Mouse (Mus musculus): Measurements from ENCODE around the gene Gm826.

DNA sequence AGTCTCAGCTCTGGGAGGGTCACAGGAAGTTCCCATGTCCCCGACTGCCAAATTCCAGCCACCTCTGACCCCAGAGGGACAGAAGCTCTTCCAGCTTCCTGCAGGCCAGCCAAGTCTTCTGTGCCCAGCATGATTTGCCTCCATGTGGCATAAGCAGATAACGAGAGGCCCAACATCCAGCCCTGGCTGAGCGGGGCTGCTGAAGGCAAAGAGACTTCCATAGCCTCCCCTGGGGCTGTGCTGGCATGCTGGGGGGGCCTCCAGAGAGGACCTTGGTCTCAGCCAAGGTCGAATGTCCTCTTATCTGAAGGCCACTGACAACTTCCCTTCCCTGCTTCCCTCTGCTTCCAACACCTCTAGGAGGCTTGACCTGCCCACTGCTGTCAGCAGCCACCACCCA lies 6.8 kb downstream of the Gm826 start:
- TF ChIP-seq CTCF (IDR thresholded peaks at IDR 0.05; ENCODE audit: borderline replicate concordance, insufficient read depth, low read depth, low read length) (no peak), POLR2A (IDR thresholded peaks at IDR 0.05; ENCODE audit: borderline replicate concordance, insufficient read depth, low read length) (no peak)
